Mouse (Mus musculus): ENCODE results near the gene Mknk2.

Mknk2 gene

GRCm38 (mm10) chr10:80696502-80697392, 18.8 kb upstream of the Mknk2 start:
- H3K27me3 ChIP-seq (ENCODE audit: control insufficient read depth, insufficient read depth, low read length, poor library complexity, severe bottlenecking) = no peaks in the 10 kb centered on the region
- peak; percentile 28 for DNase-seq (ENCODE audit: low read depth, low spot score)
- peaks cover 4% of the 10 kb centered on the region for H3K36me3 ChIP-seq (ENCODE audit: control insufficient read depth, insufficient read depth, low read length, poor library complexity, severe bottlenecking)

GRCm38 (mm10) chr10:80695801-80696501, 18.0 kb upstream of the Mknk2 start:
- Histone ChIP-seq H3K36me3 (ENCODE audit: control insufficient read depth, insufficient read depth, low read length, poor library complexity, severe bottlenecking) (peaks cover 4% of the 10 kb centered on the region), H3K27me3 (ENCODE audit: control insufficient read depth, insufficient read depth, low read length, poor library complexity, severe bottlenecking) (no peaks in the 10 kb centered on the region)
- peak; percentile 84 for DNase-seq (ENCODE audit: low read depth, low spot score)

- Histone ChIP-seq H3K36me3 (ENCODE audit: control insufficient read depth, insufficient read depth, low read length, poor library complexity, severe bottlenecking) (peaks cover 7% of the 10 kb centered on the region), H3K27me3 (ENCODE audit: control insufficient read depth, insufficient read depth, low read length, poor library complexity, severe bottlenecking) (no peaks in the 10 kb centered on the region)
- DNase-seq (ENCODE audit: low read depth, low spot score) = peak; percentile 95
Measured at GRCm38 (mm10) chr10:80695186-80695585, 17.3 kb upstream of the Mknk2 start.

- H3K36me3 ChIP-seq (ENCODE audit: control insufficient read depth, insufficient read depth, low read length, poor library complexity, severe bottlenecking) = peaks cover 11% of the 10 kb centered on the region
- DNase-seq (ENCODE audit: low read depth, low spot score) = peak; percentile 58
- H3K27me3 ChIP-seq (ENCODE audit: control insufficient read depth, insufficient read depth, low read length, poor library complexity, severe bottlenecking) = no peaks in the 10 kb centered on the region
Measured at GRCm38 (mm10) chr10:80694159-80694938, 16.4 kb upstream of the Mknk2 start.

GRCm38 (mm10) chr10:80693401-80694045, 15.6 kb upstream of the Mknk2 start:
- DNase-seq (ENCODE audit: low read depth, low spot score) = peak; percentile 33
- no peaks in the 10 kb centered on the region for H3K27me3 ChIP-seq (ENCODE audit: control insufficient read depth, insufficient read depth, low read length, poor library complexity, severe bottlenecking)
- H3K36me3 ChIP-seq (ENCODE audit: control insufficient read depth, insufficient read depth, low read length, poor library complexity, severe bottlenecking) = peaks cover 14% of the 10 kb centered on the region

- DNase-seq (ENCODE audit: low read depth, low spot score) = peak; percentile 77
- Histone ChIP-seq H3K36me3 (ENCODE audit: control insufficient read depth, insufficient read depth, low read length, poor library complexity, severe bottlenecking) (peaks cover 15% of the 10 kb centered on the region), H3K27me3 (ENCODE audit: control insufficient read depth, insufficient read depth, low read length, poor library complexity, severe bottlenecking) (no peaks in the 10 kb centered on the region)
Measured at GRCm38 (mm10) chr10:80692249-80693165, 14.6 kb upstream of the Mknk2 start.

DNA sequence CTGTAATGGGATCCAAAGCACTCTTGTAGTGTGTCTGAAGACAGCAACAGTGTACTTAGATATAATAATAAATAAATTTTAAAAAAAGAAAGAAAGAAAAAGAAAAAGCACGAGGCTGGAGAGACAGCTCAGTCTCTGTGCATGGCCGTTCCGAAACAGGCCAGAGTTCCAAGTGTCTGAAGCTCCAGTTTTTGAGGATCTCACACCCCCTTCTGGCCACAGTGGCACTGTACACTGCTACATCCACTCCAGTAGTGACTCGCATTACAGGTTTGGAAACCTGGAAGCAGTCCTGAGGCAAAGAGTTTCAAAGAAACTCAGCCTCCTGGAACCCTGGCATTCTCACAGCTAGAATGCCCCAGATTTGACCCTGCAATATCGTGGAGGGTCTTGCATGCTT, 9.9 kb upstream of the Mknk2 start:
- no peaks in the 10 kb centered on the region for H3K27me3 ChIP-seq (ENCODE audit: control insufficient read depth, insufficient read depth, low read length, poor library complexity, severe bottlenecking)
- DNase-seq (ENCODE audit: low read depth, low spot score) = peak; percentile 85
- peaks cover 32% of the 10 kb centered on the region for H3K36me3 ChIP-seq (ENCODE audit: control insufficient read depth, insufficient read depth, low read length, poor library complexity, severe bottlenecking)

GRCm38 (mm10) chr10:80686617-80687016, 8.7 kb upstream of the Mknk2 start:
- Histone ChIP-seq H3K27me3 (ENCODE audit: control insufficient read depth, insufficient read depth, low read length, poor library complexity, severe bottlenecking) (no peaks in the 10 kb centered on the region), H3K36me3 (ENCODE audit: control insufficient read depth, insufficient read depth, low read length, poor library complexity, severe bottlenecking) (peaks cover 32% of the 10 kb centered on the region)
- no peak for DNase-seq (ENCODE audit: low read depth, low spot score)

DNA sequence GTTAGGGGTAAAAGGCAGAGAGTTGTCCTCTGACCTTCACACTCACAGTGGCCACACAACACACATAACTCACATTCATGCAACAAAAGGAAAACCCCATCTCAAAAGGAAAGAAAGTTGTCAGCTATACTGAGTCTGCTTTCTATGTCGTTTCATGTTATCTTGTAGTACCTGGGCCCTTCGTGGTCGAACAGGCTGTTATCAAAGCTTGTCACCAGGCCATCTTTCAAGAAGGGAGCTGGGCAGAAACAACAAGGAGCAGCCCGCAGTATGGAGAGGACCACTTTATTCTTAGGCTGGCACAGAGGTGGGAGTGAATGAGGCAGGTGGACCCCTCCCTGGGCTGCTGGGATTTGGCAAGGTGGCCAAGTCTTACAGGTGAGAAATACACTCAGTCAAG, 7.1 kb upstream of the Mknk2 start:
- DNase-seq (ENCODE audit: low read depth, low spot score) = no peak
- no peaks in the 10 kb centered on the region for H3K27me3 ChIP-seq (ENCODE audit: control insufficient read depth, insufficient read depth, low read length, poor library complexity, severe bottlenecking)
- peaks cover 27% of the 10 kb centered on the region for H3K36me3 ChIP-seq (ENCODE audit: control insufficient read depth, insufficient read depth, low read length, poor library complexity, severe bottlenecking)

DNA sequence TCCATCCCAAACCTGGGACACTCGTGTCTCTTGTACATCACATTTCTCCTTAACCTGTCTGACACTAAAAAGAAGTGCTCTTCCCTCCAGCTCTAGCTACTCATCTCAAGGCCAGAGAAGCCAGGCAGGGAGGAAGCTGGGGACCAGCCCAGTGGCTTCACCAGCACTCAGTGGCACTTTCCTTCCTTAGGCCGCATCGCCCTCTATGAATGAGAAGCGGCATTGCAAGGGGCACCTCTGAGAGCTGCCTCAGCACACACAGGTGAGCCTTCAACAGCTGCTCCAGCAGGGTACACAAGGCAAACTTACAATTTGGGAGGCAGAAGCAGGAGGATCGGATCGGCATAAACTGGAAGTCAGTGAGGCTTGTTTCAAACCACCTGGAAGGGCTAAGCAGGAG, 6.3 kb upstream of the Mknk2 start:
- Histone ChIP-seq H3K27me3 (ENCODE audit: control insufficient read depth, insufficient read depth, low read length, poor library complexity, severe bottlenecking) (no peaks in the 10 kb centered on the region), H3K36me3 (ENCODE audit: control insufficient read depth, insufficient read depth, low read length, poor library complexity, severe bottlenecking) (peaks cover 21% of the 10 kb centered on the region)
- peak; percentile 90 for DNase-seq (ENCODE audit: low read depth, low spot score)

DNA sequence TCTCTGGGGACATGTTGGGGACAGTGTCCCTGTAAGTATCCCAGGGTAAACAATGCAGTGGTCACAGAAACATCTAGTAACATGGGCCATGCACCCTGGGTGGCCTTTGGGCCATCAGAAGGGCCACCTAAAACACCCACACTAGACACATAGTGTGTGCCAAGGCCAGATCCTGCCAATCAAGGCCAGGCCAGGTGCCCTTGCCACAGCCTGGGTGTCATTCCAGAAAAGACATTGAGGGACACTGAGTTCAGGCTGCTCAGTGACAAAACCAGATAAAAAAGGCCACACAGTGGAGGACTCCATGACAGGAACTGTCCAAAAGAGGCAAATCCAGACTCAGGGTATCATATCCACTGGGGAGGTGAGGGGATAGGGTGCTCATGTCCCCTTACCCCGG, 5.7 kb upstream of the Mknk2 start:
- Histone ChIP-seq H3K36me3 (ENCODE audit: control insufficient read depth, insufficient read depth, low read length, poor library complexity, severe bottlenecking) (peaks cover 20% of the 10 kb centered on the region), H3K27me3 (ENCODE audit: control insufficient read depth, insufficient read depth, low read length, poor library complexity, severe bottlenecking) (no peaks in the 10 kb centered on the region)
- no peak for DNase-seq (ENCODE audit: low read depth, low spot score)

GRCm38 (mm10) chr10:80682003-80682402, 4.1 kb upstream of the Mknk2 start:
- peak; percentile 88 for DNase-seq (ENCODE audit: low read depth, low spot score)

DNA sequence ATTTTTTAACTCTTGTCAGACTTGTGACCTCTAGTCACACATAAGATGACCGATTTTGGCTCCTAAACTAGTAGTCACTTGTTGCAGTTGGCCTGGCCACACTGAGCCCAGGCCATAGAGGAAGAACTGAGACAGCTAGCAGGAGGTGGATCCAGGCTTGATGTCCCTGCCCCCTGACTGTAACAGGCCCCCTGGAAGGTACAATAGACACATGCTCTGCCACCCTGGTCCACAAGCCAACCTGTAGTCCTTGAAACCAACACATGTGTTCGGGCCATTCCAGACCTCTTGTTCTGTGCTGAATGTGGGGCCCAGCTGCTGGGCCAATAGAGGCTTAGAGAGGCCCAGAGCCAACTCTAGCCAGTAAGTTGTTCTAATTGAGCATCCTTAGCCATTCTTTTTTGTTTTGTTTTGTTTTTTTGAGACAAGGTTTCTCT, 2.4 kb upstream of the Mknk2 start:
- Histone ChIP-seq H3K36me3 (ENCODE audit: control insufficient read depth, insufficient read depth, low read length, poor library complexity, severe bottlenecking) (peaks cover 1% of the 10 kb centered on the region; the same call in 1 of the 2 replicates), H3K27me3 (ENCODE audit: control insufficient read depth, insufficient read depth, low read length, poor library complexity, severe bottlenecking) (no peaks in the 10 kb centered on the region)
- DNase-seq (ENCODE audit: low read depth, low spot score) = no peak

More at GRCm38 (mm10) chr10:80682003-80682402, 4.1 kb upstream of the Mknk2 start:
- Histone ChIP-seq H3K27me3 (ENCODE audit: control insufficient read depth, insufficient read depth, low read length, poor library complexity, severe bottlenecking) (no peaks in the 10 kb centered on the region), H3K36me3 (ENCODE audit: control insufficient read depth, insufficient read depth, low read length, poor library complexity, severe bottlenecking) (peaks cover 15% of the 10 kb centered on the region)

All from splenic B cell, adult 2 months (primary cell).